Mouse (Mus musculus) MEL (cell line): ENCODE measurements around the gene Syna. TPM values are rescaled to one million over a fixed set of nuclear protein-coding genes. Genes with fewer than 3 reads are reported as not detected.

Source experiments
- DNase-seq: peaks from one replicate; pipeline ENCODE4 v3.0.0; 2011; ENCODE audit warnings: low read depth, low spot score
- H3K27ac ChIP-seq: 2 replicates; pipeline ENCODE4 v1.5.1; 2012; ENCODE audit warnings: low read depth, mild to moderate bottlenecking, control low read depth, low read length, moderate library complexity; ENCODE audit not compliant: control insufficient read depth
- H3K27me3 ChIP-seq, 2 experiments: fragments of 150-350 bp in 1 of 2; sonication (generic) in 1 of 2; 2 replicates each; pipeline ENCODE4 v1.6.1; 2012; ENCODE audit warnings: low read length in 2 of 2, mild to moderate bottlenecking in 2 of 2, improper control_type of control experiment in 1 of 2, moderate library complexity in 1 of 2; ENCODE audit not compliant: insufficient read depth in 2 of 2, control insufficient read depth in 1 of 2
- H3K36me3 ChIP-seq, 2 experiments: 2 replicates each; pipeline ENCODE4 v1.6.1; 2012 to 2014; ENCODE audit warnings: low read length in 2 of 2, improper control_type of control experiment in 1 of 2, inconsistent platforms in 1 of 2, mild to moderate bottlenecking in 1 of 2; ENCODE audit not compliant: insufficient read depth in 2 of 2, control insufficient read depth in 1 of 2
- H3K4me1 ChIP-seq, 2 experiments: fragments of 150-350 bp in 1 of 2; sonication (generic) in 1 of 2; 2 replicates each; pipeline ENCODE4 v1.6.1; 2012; ENCODE audit warnings: low read length in 2 of 2, improper control_type of control experiment in 1 of 2, mild to moderate bottlenecking in 1 of 2; ENCODE audit not compliant: insufficient read depth in 2 of 2, control insufficient read depth in 1 of 2
- H3K4me3 ChIP-seq, 2 experiments: fragments of 150-350 bp in 1 of 2; sonication (generic) in 1 of 2; 2 replicates each; pipeline ENCODE4 v1.5.1; 2012; ENCODE audit warnings: low read depth in 2 of 2, low read length in 2 of 2, mild to moderate bottlenecking in 2 of 2, moderate library complexity in 2 of 2, control low read depth in 1 of 2, improper control_type of control experiment in 1 of 2; ENCODE audit not compliant: control insufficient read depth in 1 of 2, insufficient read depth in 1 of 2
- H3K79me2 ChIP-seq: 2 replicates; pipeline ENCODE4 v1.6.1; 2012; ENCODE audit warnings: mild to moderate bottlenecking, low read length, moderate library complexity; ENCODE audit not compliant: control insufficient read depth, poor library complexity, insufficient read depth
- H3K9ac ChIP-seq: 2 replicates; pipeline ENCODE4 v1.6.1; 2012; ENCODE audit warnings: low read depth, mild to moderate bottlenecking, control low read depth, low read length, moderate library complexity; ENCODE audit not compliant: control insufficient read depth, poor library complexity, severe bottlenecking
- H3K9me3 ChIP-seq: fragments of 150-350 bp; sonication (generic); replicated peaks from 2 replicates; pipeline ENCODE4 v1.6.1; 2012; ENCODE audit warnings: mild to moderate bottlenecking, low read length, improper control_type of control experiment, moderate library complexity; ENCODE audit not compliant: insufficient read depth
- BHLHE40 ChIP-seq: IDR thresholded peaks from 2 replicates; pipeline ENCODE4 v1.6.1; 2012; ENCODE audit warnings: low read depth, mild to moderate bottlenecking, inconsistent platforms, low read length, improper control_type of control experiment, borderline replicate concordance
- CHD1 ChIP-seq: IDR thresholded peaks from 2 replicates; pipeline ENCODE4 v1.6.1; 2012; ENCODE audit warnings: low read depth, mild to moderate bottlenecking, inconsistent platforms, low read length, improper control_type of control experiment
- CHD2 ChIP-seq: IDR thresholded peaks from 2 replicates; pipeline ENCODE4 v1.6.1; 2011; ENCODE audit warnings: low read length, improper control_type of control experiment
- CTCF ChIP-seq, 3 experiments: IDR thresholded peaks in 2 of 3; conservative IDR thresholded peaks in 1 of 3; 2 replicates each; pipeline ENCODE4 v1.5.1; 2011 to 2012; ENCODE audit warnings: low read length in 3 of 3, low read depth in 2 of 3, mild to moderate bottlenecking in 2 of 3, improper control_type of control experiment in 1 of 3, inconsistent platforms in 1 of 3, mixed read lengths in 1 of 3, moderate library complexity in 1 of 3; ENCODE audit not compliant: control insufficient read depth in 1 of 3, insufficient read depth in 1 of 3, poor library complexity in 1 of 3, severe bottlenecking in 1 of 3
- E2F4 ChIP-seq: IDR thresholded peaks from 2 replicates; pipeline ENCODE4 v1.6.1; 2011; ENCODE audit warnings: low read depth, low read length, improper control_type of control experiment, borderline replicate concordance
- ELF1 ChIP-seq: IDR thresholded peaks from 2 replicates; pipeline ENCODE4 v1.6.1; 2014; ENCODE audit warnings: low read depth, mild to moderate bottlenecking, inconsistent platforms, low read length, improper control_type of control experiment, moderate library complexity
- ETS1 ChIP-seq: IDR thresholded peaks from 2 replicates; pipeline ENCODE4 v1.6.1; 2012; ENCODE audit warnings: low read depth, mild to moderate bottlenecking, inconsistent platforms, low read length, improper control_type of control experiment, moderate library complexity
- HCFC1 ChIP-seq: IDR thresholded peaks from 2 replicates; pipeline ENCODE4 v1.6.1; 2012; ENCODE audit warnings: low read depth, mild to moderate bottlenecking, inconsistent platforms, low read length, improper control_type of control experiment, moderate library complexity
- JUND ChIP-seq: IDR thresholded peaks from 2 replicates; pipeline ENCODE4 v1.6.1; 2011; ENCODE audit warnings: low read depth, mild to moderate bottlenecking, improper control_type of control experiment, low read length
- KAT2A ChIP-seq: conservative IDR thresholded peaks from 2 replicates; pipeline ENCODE4 v1.6.1; 2012; ENCODE audit warnings: low read depth, low read length, improper control_type of control experiment, inconsistent platforms
- MAZ ChIP-seq: IDR thresholded peaks from 2 replicates; pipeline ENCODE4 v1.6.1; 2012; ENCODE audit warnings: low read depth, mild to moderate bottlenecking, inconsistent platforms, low read length, improper control_type of control experiment
- MEF2A ChIP-seq: IDR thresholded peaks from 2 replicates; pipeline ENCODE4 v1.6.1; 2014; ENCODE audit warnings: low read depth, mild to moderate bottlenecking, inconsistent platforms, low read length, improper control_type of control experiment; ENCODE audit not compliant: poor library complexity, insufficient replicate concordance, severe bottlenecking; ENCODE audit errors: extremely low read depth
- MYB ChIP-seq: IDR thresholded peaks from 2 replicates; pipeline ENCODE4 v1.6.1; 2011; ENCODE audit warnings: mild to moderate bottlenecking, low read depth, low read length, improper control_type of control experiment
- MYC ChIP-seq: IDR thresholded peaks from 2 replicates; pipeline ENCODE4 v1.6.1; 2011; ENCODE audit warnings: low read depth, mild to moderate bottlenecking, low read length, improper control_type of control experiment, moderate library complexity
- NRF1 ChIP-seq: IDR thresholded peaks from 2 replicates; pipeline ENCODE4 v1.6.1; 2014; ENCODE audit warnings: low read depth, mild to moderate bottlenecking, inconsistent platforms, low read length, improper control_type of control experiment, moderate library complexity; ENCODE audit not compliant: poor library complexity, insufficient read depth, severe bottlenecking
- RAD21 ChIP-seq: IDR thresholded peaks from 2 replicates; pipeline ENCODE4 v1.6.1; 2011; ENCODE audit warnings: mild to moderate bottlenecking, low read depth, low read length, improper control_type of control experiment
- RCOR1 ChIP-seq: IDR thresholded peaks from 2 replicates; pipeline ENCODE4 v1.6.1; 2012; ENCODE audit warnings: low read depth, mild to moderate bottlenecking, inconsistent platforms, low read length, improper control_type of control experiment
- SIN3A ChIP-seq: IDR thresholded peaks from 2 replicates; pipeline ENCODE4 v1.6.1; 2012; ENCODE audit warnings: low read length, improper control_type of control experiment, inconsistent platforms
- SMC3 ChIP-seq: IDR thresholded peaks from 2 replicates; pipeline ENCODE4 v1.6.1; 2011; ENCODE audit warnings: low read depth, low read length, improper control_type of control experiment
- TBP ChIP-seq: IDR thresholded peaks from 2 replicates; pipeline ENCODE4 v1.8.0; 2011; ENCODE audit warnings: low read depth, low read length, improper control_type of control experiment
- USF1 ChIP-seq: IDR thresholded peaks from 2 replicates; pipeline ENCODE4 v1.6.1; 2014; ENCODE audit warnings: low read depth, mild to moderate bottlenecking, inconsistent platforms, low read length, improper control_type of control experiment, moderate library complexity
- USF2 ChIP-seq, 2 experiments: IDR thresholded peaks; 2 replicates each; pipeline ENCODE4 v1.6.1; 2011 to 2012; ENCODE audit warnings: improper control_type of control experiment in 2 of 2, low read length in 2 of 2, borderline replicate concordance in 1 of 2, inconsistent platforms in 1 of 2, low read depth in 1 of 2, mild to moderate bottlenecking in 1 of 2; ENCODE audit not compliant: insufficient read depth in 1 of 2
- ZC3H11A ChIP-seq: IDR thresholded peaks from 2 replicates; pipeline ENCODE4 v1.6.1; 2012; ENCODE audit warnings: low read depth, mild to moderate bottlenecking, inconsistent platforms, low read length, improper control_type of control experiment
- polyA plus RNA-seq, 2 experiments: library from polyadenylated mRNA; stranded (reverse) in 1 of 2; unstranded in 1 of 2; fragments of >175 nt in 1 of 2; fragments of >200 nt in 1 of 2; gene quantifications; 2 replicates each; pipeline versions ENCODE4 v1.2.1 to v1.2.4; 2012; ENCODE audit warnings: low replicate concordance in 2 of 2, low read depth in 1 of 2; ENCODE audit not compliant: insufficient read length in 2 of 2, insufficient read depth in 1 of 2, missing spikeins in 1 of 2
- total RNA-seq: library from RNA; depleted of rRNA; stranded (reverse); fragments of 300-350 nt; gene quantifications from 2 replicates; pipeline ENCODE4 v1.2.3, GENCODE M21; 2012

Gene Syna
- total and polyA plus RNA-seq, 3 experiments, result 0.21 TPM; not detected in 2

DNA sequence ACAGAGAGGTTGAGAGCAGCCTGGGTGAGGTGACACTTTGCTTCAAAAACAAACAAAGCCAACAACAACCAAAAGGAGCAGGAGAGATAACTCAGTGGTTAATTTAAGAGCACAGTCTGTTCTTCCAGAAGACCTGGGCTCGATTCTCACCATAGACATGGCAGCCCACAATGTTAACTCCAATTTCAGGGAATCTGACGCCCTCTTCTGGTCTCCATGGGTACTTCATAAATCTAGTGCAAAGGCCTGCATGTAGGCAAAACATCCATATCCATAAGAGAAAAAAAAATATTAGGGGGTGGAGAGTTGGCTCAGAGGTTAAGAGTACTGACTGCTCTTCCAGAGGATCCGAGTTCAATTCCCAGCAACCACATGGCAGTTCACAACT, 14.7 kb downstream of the Syna start:
- Histone ChIP-seq H3K79me2 (no peaks in the 10 kb centered on the region; the same call in 1 of the 2 replicates), H3K9ac (no peak overlapping the region), H3K4me3 (no peak overlapping the region), H3K36me3 (no peaks in the 10 kb centered on the region), H3K4me1 (no peaks in the 10 kb centered on the region), H3K9me3 (no peaks in the 10 kb centered on the region), H3K27me3 (no peaks in the 10 kb centered on the region), H3K27ac (no peak overlapping the region)
- TF ChIP-seq RAD21 (peak; percentile 52), ZC3H11A (peak; percentile 26; the same call in 1 of the 2 replicates), RCOR1 (no peak), ETS1 (no peak), CTCF (IDR thresholded peaks at IDR 0.05 in 2 of 3, conservative IDR thresholded peaks at IDR 0.05 in 1 of 3; ENCODE audit: control insufficient read depth in 1 of 3, insufficient read depth in 1 of 3, low read depth in 2 of 3, low read length in 3 of 3, poor library complexity in 1 of 3, severe bottlenecking in 1 of 3) (peak; percentile 32 to 59 (median 50); a peak in 4 of 6 replicates), SMC3 (peak; percentile 60)
- peak; percentile 56 for DNase-seq

DNA sequence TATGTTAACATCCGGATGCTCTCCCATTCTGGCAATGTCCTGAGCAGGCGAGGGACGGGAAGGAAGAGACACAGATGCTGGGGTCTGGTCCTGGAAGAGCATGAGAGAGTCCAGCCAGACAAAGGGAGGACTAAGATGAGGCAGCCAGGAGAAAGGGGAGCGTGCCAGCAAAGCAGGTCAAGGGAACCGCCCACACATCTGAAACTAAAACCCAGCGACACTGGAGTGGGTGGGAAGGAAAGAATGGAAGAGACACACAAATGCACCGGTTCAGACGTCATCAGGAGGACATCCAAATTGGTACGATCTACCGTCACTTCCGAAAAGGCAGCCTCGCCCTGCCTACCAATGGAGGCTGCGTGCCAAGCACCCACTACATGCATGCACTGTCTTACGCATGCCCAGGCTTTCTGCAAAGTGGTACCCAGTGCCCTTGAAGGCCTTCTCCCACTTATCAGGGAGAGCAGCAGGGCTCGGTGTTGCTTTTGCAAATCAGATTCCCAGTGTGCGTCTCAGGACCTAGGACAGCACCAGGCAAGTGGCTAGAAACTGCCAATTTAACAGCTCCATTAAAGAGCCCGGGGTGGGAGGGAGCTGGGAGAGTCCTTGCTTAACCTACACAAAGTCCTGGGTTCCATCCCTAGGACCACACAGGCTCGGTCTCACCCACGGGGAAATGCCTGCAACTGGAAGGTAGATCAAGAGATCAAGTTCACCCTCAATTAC, 15.3 kb downstream of the Syna start:
- Histone ChIP-seq H3K79me2 (no peaks in the 10 kb centered on the region; the same call in 1 of the 2 replicates), H3K9me3 (no peaks in the 10 kb centered on the region), H3K4me3 (no peak overlapping the region), H3K9ac (no peak overlapping the region), H3K4me1 (no peaks in the 10 kb centered on the region), H3K36me3 (no peaks in the 10 kb centered on the region), H3K27me3 (no peaks in the 10 kb centered on the region), H3K27ac (no peak overlapping the region)
- DNase-seq, result peak; percentile 48
- no peak for TF ChIP-seq USF1
- no peak for TF ChIP-seq HCFC1
- no peak for TF ChIP-seq USF2 (IDR thresholded peaks at IDR 0.05; ENCODE audit: borderline replicate concordance in 1 of 2, insufficient read depth in 1 of 2, low read depth in 1 of 2, low read length in 2 of 2)
- no peak for TF ChIP-seq NRF1
- no peak for TF ChIP-seq CHD2
- TF ChIP-seq ZC3H11A, result no peak
- TF ChIP-seq CHD1, result no peak
- TF ChIP-seq MYC, result no peak
- no peak for TF ChIP-seq TBP
- TF ChIP-seq KAT2A, result no peak
- TF ChIP-seq SIN3A, result no peak
- no peak for TF ChIP-seq E2F4
- no peak for TF ChIP-seq SMC3
- no peak for TF ChIP-seq MEF2A
- TF ChIP-seq MYB, result no peak
- no peak for TF ChIP-seq MAZ
- no peak for TF ChIP-seq BHLHE40
- no peak for TF ChIP-seq ELF1
- TF ChIP-seq JUND, result no peak
